8 mouse cellular contexts compared by ENCODE assay signal in the genomic region with DNA sequence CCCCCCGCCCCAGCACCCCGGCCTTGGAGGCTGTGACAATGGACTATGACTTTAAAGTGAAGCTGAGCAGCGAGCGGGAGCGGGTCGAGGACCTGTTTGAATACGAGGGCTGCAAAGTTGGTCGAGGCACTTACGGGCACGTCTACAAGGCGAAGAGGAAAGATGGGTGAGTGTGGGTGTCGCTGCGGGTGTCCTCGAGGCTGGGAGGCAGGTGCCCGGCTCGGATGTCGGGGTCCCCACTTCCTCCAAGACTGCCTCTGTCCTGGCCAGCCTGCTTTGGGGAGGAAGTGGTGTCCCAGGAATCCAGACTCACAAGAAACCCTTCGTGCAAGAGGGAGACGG. TPM values are rescaled to one million over a fixed set of nuclear protein-coding genes. Genes with fewer than 3 reads are reported as not detected.
A peak's percentile ranks its signal among the peaks of the same experiment; 100 is the strongest.
DNase-seq lines count a peak whose midpoint lies in the region; ATAC-seq and TF ChIP-seq lines count a peak whose summit lies in the region.

No protein-coding gene starts in this region.

- H3K4me1 ChIP-seq in lung, embryonic 14.5 days (ENCODE audit: insufficient read depth): 0 out of 2 replicates have a peak, but pooled peaks cover 2% of the 10 kb centered on the region
- peaks cover 24% of the 10 kb centered on the region for H3K4me1 ChIP-seq in forebrain, embryonic 13.5 days
- H3K4me1 ChIP-seq in intestine, postnatal 0 days (replicated peaks; ENCODE audit: control insufficient read depth, insufficient read depth, low read length): 0 out of 2 replicates have a peak, but pooled peaks cover 4% of the 10 kb centered on the region

- no peaks in the 10 kb centered on the region for H3K9me3 ChIP-seq in lung, embryonic 14.5 days (ENCODE audit: low read depth, low read length)
- no peaks in the 10 kb centered on the region for H3K9me3 ChIP-seq in forebrain, embryonic 13.5 days (replicated peaks)
- H3K9me3 ChIP-seq in intestine, postnatal 0 days (ENCODE audit: control insufficient read depth): no peaks in the 10 kb centered on the region

- peak overlapping the region; percentile 83 for H3K9ac ChIP-seq in lung, embryonic 14.5 days
- H3K9ac ChIP-seq in forebrain, embryonic 13.5 days: peak overlapping the region; percentile 94
- H3K9ac ChIP-seq in intestine, postnatal 0 days (ENCODE audit: low read depth, low read length): peak overlapping the region; percentile 75

- peak; percentile 43 for DNase-seq in lung, embryonic 14.5 days
- no peak for DNase-seq in lung, postnatal 10 days
- peak; percentile 40 for DNase-seq in brain, adult 2 months (ENCODE audit: low read depth, low spot score)
- peak; percentile 26 for DNase-seq in lung, postnatal 14 days
- DNase-seq in right cerebral cortex, postnatal 36 days (ENCODE audit: low spot score in 2 of 2): peak; percentile 12 to 29
- DNase-seq in adipocyte (ENCODE audit: low spot score): no peak

- H3K36me3 ChIP-seq in lung, embryonic 14.5 days (ENCODE audit: insufficient read depth): no peaks in the 10 kb centered on the region
- no peaks in the 10 kb centered on the region for H3K36me3 ChIP-seq in forebrain, embryonic 13.5 days (ENCODE audit: poor library complexity, severe bottlenecking)
- no peaks in the 10 kb centered on the region for H3K36me3 ChIP-seq in intestine, postnatal 0 days (ENCODE audit: control insufficient read depth, insufficient read depth)

- peak overlapping the region; percentile 69 for H3K4me2 ChIP-seq in lung, embryonic 14.5 days
- H3K4me2 ChIP-seq in forebrain, embryonic 13.5 days: peak overlapping the region; percentile 83
- peak overlapping the region; percentile 80 for H3K4me2 ChIP-seq in intestine, postnatal 0 days (replicated peaks; ENCODE audit: low read depth)

- peak overlapping the region; percentile 79 for H3K4me3 ChIP-seq in lung, embryonic 14.5 days (ENCODE audit: low read depth, low read length)
- H3K4me3 ChIP-seq in forebrain, embryonic 13.5 days: peak overlapping the region; percentile 89
- H3K4me3 ChIP-seq in intestine, postnatal 0 days (ENCODE audit: low read depth, low read length): peak overlapping the region; percentile 81

- under 1% methylated on average over 19 of the region's 19 CpGs for WGBS in lung, embryonic 14.5 days
- WGBS in forebrain, embryonic 13.5 days: under 1% methylated on average over 19 of the region's 19 CpGs
- WGBS in intestine, postnatal 0 days: under 1% methylated on average over 19 of the region's 19 CpGs

- H3K27me3 ChIP-seq in lung, embryonic 14.5 days (ENCODE audit: insufficient read depth, low read length): no peaks in the 10 kb centered on the region
- H3K27me3 ChIP-seq in forebrain, embryonic 13.5 days: no peaks in the 10 kb centered on the region
- no peaks in the 10 kb centered on the region for H3K27me3 ChIP-seq in intestine, postnatal 0 days (replicated peaks; ENCODE audit: control insufficient read depth, insufficient read depth, low read length)

- no peak for ATAC-seq in lung, embryonic 14.5 days (ENCODE audit: insufficient read depth)
- no peak; the same call in none of the 2 replicates for ATAC-seq in forebrain, embryonic 13.5 days
- no peak for ATAC-seq in intestine, postnatal 0 days

- peak overlapping the region; percentile 96 for H3K27ac ChIP-seq in lung, embryonic 14.5 days (ENCODE audit: low read depth)
- H3K27ac ChIP-seq in forebrain, embryonic 13.5 days: peak overlapping the region; percentile 97
- peak overlapping the region; percentile 90 for H3K27ac ChIP-seq in intestine, postnatal 0 days (ENCODE audit: low read depth, low read length)

- TF ChIP-seq CTCF in lung, embryonic 14.5 days (IDR thresholded peaks at IDR 0.05; ENCODE audit: low read depth): no peak
- no peak for TF ChIP-seq CTCF in intestine, postnatal 0 days (IDR thresholded peaks at IDR 0.05; ENCODE audit: low read depth)

RNA-seq across cellular contexts. Expression of a gene that starts 0.6 kb away (rescaled TPM):
- polyA plus RNA-seq in lung, embryonic 14.5 days (2014; fragmentation: Nextera tagmentation; extraction: Ambion mirVana): 28.4 and 29.8 TPM in 2 replicates
- polyA plus RNA-seq in forebrain, embryonic 13.5 days (2015; fragmentation: Nextera tagmentation; extraction: Ambion mirVana): 15.8 and 18.9 TPM in 2 replicates
- 24.6 and 27.3 TPM in 2 replicates for polyA plus RNA-seq in intestine, postnatal 0 days (2015; fragmentation: Nextera tagmentation; extraction: Ambion mirVana)

RNA-seq across cellular contexts. Expression of a gene that starts 10.3 kb away (rescaled TPM):
- polyA plus RNA-seq in lung, embryonic 14.5 days (2014; fragmentation: Nextera tagmentation; extraction: Ambion mirVana): 32.7 and 34.7 TPM in 2 replicates
- polyA plus RNA-seq in forebrain, embryonic 13.5 days (2015; fragmentation: Nextera tagmentation; extraction: Ambion mirVana): 27.1 TPM in 2 replicates
- polyA plus RNA-seq in intestine, postnatal 0 days (2015; fragmentation: Nextera tagmentation; extraction: Ambion mirVana): 34.6 and 38.6 TPM in 2 replicates

RNA-seq across cellular contexts. Expression of a gene that starts 46.5 kb away (rescaled TPM):
- not detected in 2 replicates for polyA plus RNA-seq in lung, embryonic 14.5 days (2014; fragmentation: Nextera tagmentation; extraction: Ambion mirVana)
- polyA plus RNA-seq in forebrain, embryonic 13.5 days (2015; fragmentation: Nextera tagmentation; extraction: Ambion mirVana): not detected in 2 replicates
- polyA plus RNA-seq in intestine, postnatal 0 days (2015; fragmentation: Nextera tagmentation; extraction: Ambion mirVana): 0.35 TPM in 1 of 2 replicates, not detected in the other

Comparison
In these comparisons a context has a peak if more than half of its experiments do, and no peak if none do; other contexts are left out.
1. DNase-seq: peak in lung, embryonic 14.5 days (single experiment), brain, adult 2 months (single experiment), lung, postnatal 14 days (single experiment) and right cerebral cortex, postnatal 36 days (2 of 2); none in lung, postnatal 10 days (single experiment) and adipocyte (single experiment).
2. Peak in every context shown above with its lines, with median percentiles within 50 percentile points of each other: H3K27ac ChIP-seq, H3K4me2 ChIP-seq, H3K4me3 ChIP-seq and H3K9ac ChIP-seq.